Mouse (Mus musculus): ENCODE measurements at regions not wholly inside any gene's neighbourhood (a gene's known extent, or its start where the extent isn't known, plus 50 kb on each side); places are given as distances from the start of the nearest gene placed in this dataset.

DNA sequence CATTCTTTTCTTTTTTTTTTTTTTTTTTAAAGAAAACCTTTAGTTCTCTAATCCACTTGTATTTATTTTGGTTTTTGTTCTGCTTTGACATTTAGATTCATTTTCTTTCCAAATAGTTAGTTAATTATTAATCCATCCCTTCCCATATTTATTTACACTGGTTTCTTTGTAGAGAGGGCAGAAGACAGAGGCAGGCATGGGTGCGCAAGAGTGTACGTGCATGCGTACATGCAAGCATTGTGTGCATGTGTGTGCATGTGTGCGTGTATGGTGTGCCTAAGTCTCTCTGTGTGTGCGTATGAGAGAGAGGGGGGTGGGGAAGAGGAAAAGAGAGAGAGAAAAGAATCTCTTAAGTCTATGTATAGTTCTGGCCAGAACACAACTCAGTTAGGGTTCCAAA lies 215.9 kb upstream of the Krr1 start:
- no peak for TF ChIP-seq CTCF (IDR thresholded peaks at IDR 0.05)
- TF ChIP-seq EP300 (IDR thresholded peaks at IDR 0.05), result no peak

Measured in lung, postnatal 0 days (tissue).